Mouse (Mus musculus): Measurements from ENCODE around the gene Rabl3.

GRCm38 (mm10) chr16:37584218-37585035, 44.7 kb downstream of the Rabl3 start:
- TF ChIP-seq POLR2A (IDR thresholded peaks at IDR 0.05; ENCODE audit: low read depth, low read length), result no peak
- TF ChIP-seq CTCF (IDR thresholded peaks at IDR 0.05; ENCODE audit: extremely low read depth, insufficient read depth, insufficient read length, insufficient replicate concordance), result no peak
